Mouse (Mus musculus) cerebellum, adult 2 months (tissue): Measurements from ENCODE around the gene Ttc17.

ENCODE experiments used
- CTCF ChIP-seq: fragments of 200-500 bp; IDR thresholded peaks from 2 replicates; pipeline ENCODE4 v1.5.1; 2011; ENCODE audit warnings: low read depth, mild to moderate bottlenecking, control low read depth, low read length, moderate library complexity, borderline replicate concordance; ENCODE audit not compliant: insufficient read depth
- POLR2A ChIP-seq: fragments of 200-500 bp; IDR thresholded peaks from 2 replicates; pipeline ENCODE4 v1.6.1; 2011; ENCODE audit warnings: low read length, control low read depth, borderline replicate concordance; ENCODE audit not compliant: insufficient read depth

DNA sequence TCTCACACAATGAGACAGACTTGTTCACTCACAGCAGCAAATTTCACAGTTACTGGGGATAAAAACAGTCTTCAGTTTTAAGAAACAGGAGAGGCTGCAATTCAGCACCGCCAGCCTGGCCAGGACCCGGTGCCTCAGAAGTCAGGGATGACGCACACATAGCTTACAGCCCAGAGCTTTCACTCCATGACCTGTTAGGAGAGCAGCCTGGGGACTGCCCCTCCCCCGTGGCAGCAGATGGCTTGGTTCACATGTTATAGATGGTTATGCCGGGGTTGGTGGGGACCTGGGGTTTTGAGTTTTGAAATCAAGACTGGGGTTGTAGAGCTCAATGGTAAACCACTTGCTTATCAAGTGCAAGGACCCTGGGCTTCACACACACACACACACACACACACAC lies 104.1 kb downstream of the Ttc17 start:
- TF ChIP-seq POLR2A (no peak), CTCF (no peak)
